Mouse (Mus musculus) spleen, postnatal 14 days (tissue): Measurements from ENCODE around the gene Plxnd1.

ENCODE experiments used
- DNase-seq, 2 experiments: peaks; one replicate each; pipeline ENCODE4 v3.0.0; 2021 to 2022; ENCODE audit warnings: low spot score in 2 of 2

Plxnd1 gene

GRCm38 (mm10) chr6:115999227-115999626 is 4.4 kb upstream of the Plxnd1 start:
- DNase-seq = no peak

- DNase-seq = no peak
Measured at GRCm38 (mm10) chr6:115998758-115999157, 4.0 kb upstream of the Plxnd1 start.

- no peak for DNase-seq
Measured at GRCm38 (mm10) chr6:115997726-115998311, 3.0 kb upstream of the Plxnd1 start.

- no peak for DNase-seq
Measured at GRCm38 (mm10) chr6:115996171-115996851, 1.5 kb upstream of the Plxnd1 start.

- no peak for DNase-seq
Measured at GRCm38 (mm10) chr6:115995531-115995941, 731 bp upstream of the Plxnd1 start.

- DNase-seq = no peak
Measured at GRCm38 (mm10) chr6:115994146-115994876, 494 bp downstream of the Plxnd1 start.

GRCm38 (mm10) chr6:115993463-115994145 is 1.2 kb downstream of the Plxnd1 start:
- no peak for DNase-seq

- no peak for DNase-seq
Measured at GRCm38 (mm10) chr6:115992981-115993380, 1.8 kb downstream of the Plxnd1 start.

- no peak for DNase-seq
Measured at GRCm38 (mm10) chr6:115991881-115992620, 2.8 kb downstream of the Plxnd1 start.

GRCm38 (mm10) chr6:115991108-115991880 is 3.5 kb downstream of the Plxnd1 start:
- no peak for DNase-seq

GRCm38 (mm10) chr6:115990479-115990878 is 4.3 kb downstream of the Plxnd1 start:
- no peak for DNase-seq

GRCm38 (mm10) chr6:115990056-115990455 is 4.7 kb downstream of the Plxnd1 start:
- no peak for DNase-seq

- no peak for DNase-seq
Measured at GRCm38 (mm10) chr6:115989607-115990006, 5.2 kb downstream of the Plxnd1 start.

GRCm38 (mm10) chr6:115989032-115989431 is 5.8 kb downstream of the Plxnd1 start:
- no peak for DNase-seq

GRCm38 (mm10) chr6:115987096-115987747 is 7.6 kb downstream of the Plxnd1 start:
- no peak for DNase-seq

GRCm38 (mm10) chr6:115986472-115987095 is 8.2 kb downstream of the Plxnd1 start:
- no peak for DNase-seq

GRCm38 (mm10) chr6:115985622-115986021 is 9.2 kb downstream of the Plxnd1 start:
- no peak for DNase-seq

- DNase-seq = no peak
Measured at GRCm38 (mm10) chr6:115984580-115984979, 10.2 kb downstream of the Plxnd1 start.

- no peak for DNase-seq
Measured at GRCm38 (mm10) chr6:115983306-115984038, 11.3 kb downstream of the Plxnd1 start.
